Mouse (Mus musculus): ENCODE results near the gene Guk1. TPM values are rescaled to one million over a fixed set of nuclear protein-coding genes. Genes with fewer than 3 reads are reported as not detected.

The Guk1 gene
- 78.7 TPM for polyA plus RNA-seq (2021)

DNA sequence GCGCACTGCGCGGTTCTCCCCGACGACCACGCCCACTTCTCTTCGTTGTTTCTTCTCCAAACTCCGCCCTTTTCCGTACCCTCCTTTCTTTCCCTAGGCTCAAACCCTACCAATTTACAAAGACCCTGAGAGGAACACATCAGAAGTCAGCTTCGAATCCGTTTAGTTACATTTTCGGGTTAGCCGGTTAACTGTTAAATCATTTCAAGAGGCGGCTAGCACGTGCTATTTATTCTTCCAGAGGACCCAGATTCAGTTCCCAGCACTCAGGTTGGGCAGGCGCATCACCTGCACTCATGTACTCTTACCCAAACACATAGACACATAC lies at the start of gene Guk1:
TSS of gene Guk1 (minus strand) at position 154 of the 328 bp plus-strand sequence.
- in situ Hi-C loops (cut with MboI; ENCODE audit: low pct_unique_long_range_greater_than_20kb) = no loop called here
- TF ChIP-seq CTCF (IDR thresholded peaks at IDR 0.05) = no peak
- CTCF ChIA-PET = no interaction called here
- DNase-seq (ENCODE audit: low read depth, low spot score) (no peak), ATAC-seq (no peak)
- H3K27me3 ChIP-seq = no peaks in the 10 kb centered on the region
- POLR2A ChIA-PET = no interaction called here

DNA sequence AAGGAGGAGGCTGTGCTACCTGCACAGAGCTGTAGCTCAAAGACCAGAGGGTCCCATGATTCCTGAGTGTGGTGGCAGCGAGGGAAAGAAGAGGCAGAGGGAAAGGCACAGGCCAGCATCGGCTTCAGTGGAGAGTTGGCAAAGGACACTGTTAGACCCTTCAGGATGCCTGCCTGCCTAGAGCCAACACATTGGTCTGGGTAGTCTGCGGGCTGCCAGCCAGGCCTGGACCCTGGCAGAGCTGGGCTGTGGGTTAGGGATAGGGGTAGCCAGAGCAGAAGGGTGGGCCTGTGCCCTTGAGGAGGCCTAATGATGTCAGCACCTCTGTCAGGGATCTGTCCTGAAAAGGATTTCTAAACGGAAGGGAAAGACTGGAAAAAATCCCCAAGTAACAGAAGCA lies 47.8 kb upstream of the Guk1 start:
- ChIA-PET CTCF (interaction anchor here (2.3 kb wide), 1 partner anchor 8 kb away, joined by 5 read pairs; no protein-coding TSS in a partner anchor), POLR2A (no interaction called here)
- H3K27me3 ChIP-seq = no peaks in the 10 kb centered on the region
- no peak for TF ChIP-seq CTCF (IDR thresholded peaks at IDR 0.05)
- in situ Hi-C loops (cut with MboI; ENCODE audit: low pct_unique_long_range_greater_than_20kb) = no loop called here
- DNase-seq (ENCODE audit: low read depth, low spot score) (no peak), ATAC-seq (no peak)

DNA sequence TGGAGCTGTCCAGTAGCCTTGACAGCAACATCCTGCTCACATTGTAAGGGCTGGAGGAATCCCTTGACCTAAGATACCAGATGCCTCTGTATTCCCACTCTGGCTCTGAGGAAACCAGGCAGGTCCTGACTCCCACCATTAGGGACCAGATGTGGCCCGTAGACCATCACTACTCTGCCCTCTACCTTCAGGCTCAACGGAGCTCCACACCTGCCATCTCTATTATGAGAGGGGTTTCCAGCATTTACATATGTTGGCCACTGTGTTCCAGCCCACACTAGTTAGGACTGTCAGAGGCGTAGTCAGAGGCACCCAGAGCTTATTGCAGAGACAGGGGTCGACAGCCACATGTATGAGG lies 47.4 kb upstream of the Guk1 start:
- DNase-seq (ENCODE audit: low read depth, low spot score) (no peak), ATAC-seq (no peak)
- POLR2A ChIA-PET = no interaction called here
- TF ChIP-seq CTCF (IDR thresholded peaks at IDR 0.05) = no peak
- in situ Hi-C loops (cut with MboI; ENCODE audit: low pct_unique_long_range_greater_than_20kb) = no loop called here
- CTCF ChIA-PET = interaction anchor here (1.1 kb wide), 2 partner anchors 59 to 60 kb away, joined by 4 to 5 read pairs; no protein-coding TSS in a partner anchor
- H3K27me3 ChIP-seq = no peaks in the 10 kb centered on the region

DNA sequence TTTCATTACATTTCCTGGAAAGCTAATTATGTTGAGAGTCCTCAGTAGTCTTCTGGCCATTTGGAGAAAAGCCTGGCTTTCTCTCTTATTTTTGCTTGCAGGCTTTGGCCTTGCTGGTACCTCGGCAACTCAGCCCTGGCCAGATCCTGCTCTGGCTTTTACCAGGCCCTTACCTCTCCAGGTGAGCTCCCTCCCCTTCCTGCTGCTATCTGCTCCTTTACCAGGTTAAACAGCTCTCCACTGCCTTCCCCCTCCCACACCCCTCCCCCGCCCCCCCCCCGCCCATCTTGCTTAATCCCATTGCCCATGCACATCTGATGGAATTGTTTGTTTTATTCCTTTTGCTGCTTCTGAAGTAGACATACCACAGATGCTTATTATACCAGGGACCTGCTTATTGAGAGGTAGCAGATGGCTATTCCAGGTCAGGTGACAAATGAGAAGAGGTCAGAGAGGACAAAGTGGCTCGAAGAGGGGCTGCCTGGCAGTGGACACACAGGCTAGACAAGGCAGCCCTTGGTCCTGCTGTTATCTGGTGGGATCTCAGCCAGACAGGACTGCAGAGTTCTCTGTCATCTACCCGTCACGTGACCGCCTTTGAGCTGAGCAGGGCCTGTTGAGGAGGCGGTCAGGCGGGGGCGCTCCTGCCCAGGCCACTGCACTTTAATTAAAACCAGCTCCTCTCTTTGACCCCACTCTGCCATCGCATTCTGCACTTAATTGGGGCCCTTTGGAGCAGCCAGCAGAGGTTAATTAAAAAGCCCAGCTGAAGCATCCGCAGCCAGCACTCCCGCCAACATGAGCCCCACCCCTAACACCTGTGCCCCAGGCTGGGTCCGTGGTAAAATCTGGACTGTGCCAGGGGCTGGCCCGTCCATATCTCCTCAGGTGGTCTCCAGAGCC lies 46.8 kb upstream of the Guk1 start:
- DNase-seq (ENCODE audit: low read depth, low spot score) (no peak), ATAC-seq (no peak)
- ChIA-PET CTCF (interaction anchor here (1.1 kb wide), 2 partner anchors 59 to 61 kb away, joined by 4 to 5 read pairs; no protein-coding TSS in a partner anchor), POLR2A (no interaction called here)
- no peak for TF ChIP-seq CTCF (IDR thresholded peaks at IDR 0.05)
- in situ Hi-C loops (cut with MboI; ENCODE audit: low pct_unique_long_range_greater_than_20kb) = no loop called here
- H3K27me3 ChIP-seq = no peaks in the 10 kb centered on the region

DNA sequence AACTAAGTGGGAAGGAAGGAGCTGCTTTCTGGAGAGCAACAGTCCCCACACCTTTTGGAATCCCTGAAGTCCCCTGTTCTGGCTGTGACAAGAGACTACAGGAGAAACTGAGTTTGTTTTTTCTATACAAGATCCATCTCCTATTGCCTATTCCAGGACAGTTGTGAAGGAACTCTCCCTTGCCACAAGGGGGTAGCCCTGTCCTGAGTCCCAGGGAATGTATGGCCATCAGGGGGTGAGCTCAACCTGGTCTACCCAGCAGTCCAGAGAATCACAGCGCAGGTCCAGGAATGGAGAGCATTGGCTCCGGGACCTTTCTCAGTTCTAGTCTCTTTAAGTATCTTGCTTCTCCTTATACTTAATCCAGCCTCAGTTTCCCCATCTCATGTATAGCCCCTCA lies 40.8 kb upstream of the Guk1 start:
- ATAC-seq = no peak
- in situ Hi-C loops (cut with MboI; ENCODE audit: low pct_unique_long_range_greater_than_20kb) = loop anchor here (5.0 kb wide), 1 partner anchor 65 kb away; no protein-coding TSS in a partner anchor
- TF ChIP-seq CTCF (IDR thresholded peaks at IDR 0.05) = peak; percentile 45

DNA sequence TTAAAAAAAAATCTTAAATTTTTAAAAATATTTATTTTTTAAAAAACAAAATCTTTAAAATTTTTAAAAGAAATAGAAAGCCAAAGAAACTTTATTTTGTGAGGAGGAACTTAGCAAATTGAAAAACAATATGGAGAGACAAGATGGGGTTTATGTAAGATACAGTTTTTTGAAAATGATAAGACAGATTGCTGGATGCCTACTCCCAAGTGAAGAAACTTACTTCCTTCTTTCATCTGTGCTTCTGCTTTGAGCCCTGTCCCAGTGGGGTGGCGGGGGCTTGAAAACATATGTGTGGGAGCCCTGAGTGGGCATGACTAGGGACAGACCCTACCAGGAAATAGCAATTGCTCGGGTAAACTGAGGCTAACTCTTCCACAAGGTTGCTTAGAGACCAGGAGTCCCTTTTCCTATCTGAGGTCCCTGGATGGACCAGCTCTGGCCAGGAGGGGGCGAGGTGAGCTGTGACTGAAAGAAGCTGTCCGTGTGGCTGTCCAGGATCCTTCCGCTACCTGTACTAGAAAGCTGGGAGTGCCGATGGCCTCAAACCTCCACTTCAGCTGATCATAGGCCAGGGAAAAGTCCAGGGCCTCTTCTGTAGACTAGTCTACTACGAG lies 38.2 kb upstream of the Guk1 start:
- in situ Hi-C loops (cut with MboI; ENCODE audit: low pct_unique_long_range_greater_than_20kb) = loop anchor here (5.0 kb wide), 1 partner anchor 67 kb away; no protein-coding TSS in a partner anchor
- no peaks in the 10 kb centered on the region for H3K27me3 ChIP-seq
- POLR2A ChIA-PET = no interaction called here
- CTCF ChIA-PET = interaction anchor here (1.7 kb wide), 1 partner anchor 67 kb away, joined by 9 read pairs; no protein-coding TSS in a partner anchor
- DNase-seq (ENCODE audit: low read depth, low spot score) = no peak
- peak; percentile 87 for TF ChIP-seq CTCF (IDR thresholded peaks at IDR 0.05)
- no peak for ATAC-seq

More for the DNA sequence above, 40.8 kb upstream of the Guk1 start:
- ChIA-PET POLR2A (no interaction called here), CTCF (interaction anchor here (1.6 to 2.3 kb wide), 2 partner anchors 8 to 65 kb away, joined by 5 to 10 read pairs; no protein-coding TSS in a partner anchor)
- no peak for DNase-seq (ENCODE audit: low read depth, low spot score)
- no peaks in the 10 kb centered on the region for H3K27me3 ChIP-seq

DNA sequence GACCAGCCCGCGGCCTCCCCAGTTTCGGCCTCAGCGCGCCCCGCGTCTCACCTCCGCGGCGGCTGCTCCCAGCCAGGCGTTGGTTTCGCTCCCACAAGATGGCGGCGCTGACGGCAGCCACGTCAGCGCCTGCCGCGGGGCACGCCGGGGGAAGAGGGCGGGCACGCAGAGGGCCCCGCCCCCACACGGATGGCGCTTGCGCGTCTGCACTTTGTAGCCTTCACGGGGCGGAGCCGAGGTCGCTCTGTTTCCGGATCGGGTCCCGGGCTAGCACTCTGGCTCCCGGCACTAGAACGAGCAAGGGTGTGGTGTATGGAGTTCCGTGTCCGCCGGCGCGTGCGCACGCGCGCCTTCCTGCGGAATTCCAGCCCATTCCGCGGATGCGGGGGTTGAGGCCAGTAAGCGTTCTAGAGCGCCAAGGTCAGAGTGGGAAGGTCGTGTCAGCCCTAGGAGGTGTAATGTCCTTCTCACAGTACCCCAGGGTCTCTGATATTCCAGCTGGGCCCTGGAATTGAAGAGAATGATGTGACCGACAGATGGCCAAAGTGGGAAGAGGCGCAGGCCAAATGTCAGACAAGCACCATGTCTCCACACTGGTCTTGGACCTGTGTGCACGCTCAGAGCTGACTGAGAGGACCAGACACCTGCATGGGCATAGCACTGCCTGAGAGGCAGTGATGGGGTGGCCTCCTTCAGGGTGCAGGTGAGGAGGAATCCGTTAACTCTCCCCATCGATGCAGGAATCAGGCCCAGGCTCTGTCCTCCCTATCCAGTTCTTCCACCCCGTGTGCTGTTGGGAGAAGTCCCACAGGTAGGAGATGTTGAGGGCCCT lies 36.3 kb upstream of the Guk1 start, which contains the start of gene Arf1:
TSS of gene Arf1 (minus strand) at position 149 of the 832 bp plus-strand sequence.
- ChIA-PET CTCF (no interaction called here), POLR2A (interaction anchor here (0.6 to 1.9 kb wide), 3 partner anchors 9 to 270 kb away, joined by 3 to 6 read pairs (median 3); no protein-coding TSS in a partner anchor)
- DNase-seq (ENCODE audit: low read depth, low spot score) = peak; percentile 86

DNA sequence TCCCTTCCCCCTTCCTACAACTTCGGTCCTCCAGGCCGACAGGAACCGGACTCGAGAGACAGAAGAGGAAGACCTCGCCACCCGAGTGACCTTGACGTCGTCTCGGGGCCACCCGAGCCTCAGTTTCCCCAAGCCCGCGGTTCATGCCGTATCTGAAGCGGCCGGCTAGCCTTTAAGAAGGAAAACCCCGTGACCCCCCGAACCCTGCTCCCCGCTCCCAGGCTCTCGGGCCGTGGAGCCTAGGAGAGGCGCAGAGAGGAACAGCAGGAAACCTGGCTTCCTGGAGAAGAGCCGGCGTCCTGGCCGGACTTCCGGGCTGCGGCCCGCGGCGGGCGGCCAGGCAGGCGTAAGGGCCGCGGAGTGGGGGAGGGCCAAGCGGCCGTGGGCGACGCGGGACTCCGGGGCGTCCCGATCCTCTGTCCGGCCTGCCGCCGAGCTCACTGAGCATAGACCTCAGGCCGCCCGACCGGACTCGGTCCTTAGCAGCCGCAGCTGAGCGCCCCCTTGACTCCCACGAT lies 35.7 kb upstream of the Guk1 start:
- no peak for TF ChIP-seq CTCF (IDR thresholded peaks at IDR 0.05)
- DNase-seq (ENCODE audit: low read depth, low spot score) (no peak), ATAC-seq (peak; percentile 13)
- ChIA-PET CTCF (no interaction called here), POLR2A (interaction anchor here (0.6 to 1.9 kb wide), 3 partner anchors 9 to 271 kb away, joined by 3 to 6 read pairs (median 5); no protein-coding TSS in a partner anchor)
- no peaks in the 10 kb centered on the region for H3K27me3 ChIP-seq
- in situ Hi-C loops (cut with MboI; ENCODE audit: low pct_unique_long_range_greater_than_20kb) = loop anchor here (5.0 kb wide), 1 partner anchor 245 kb away; the partner anchor contains the start of gene Zfp867

More for the DNA sequence above, 36.3 kb upstream of the Guk1 start, which contains the start of gene Arf1:
- no peaks in the 10 kb centered on the region for H3K27me3 ChIP-seq
- TF ChIP-seq CTCF (IDR thresholded peaks at IDR 0.05) = no peak
- in situ Hi-C loops (cut with MboI; ENCODE audit: low pct_unique_long_range_greater_than_20kb) = loop anchor here (5.0 kb wide), 1 partner anchor 244 kb away; the partner anchor contains the start of gene Zfp867
- peak; percentile 76 for ATAC-seq

DNA sequence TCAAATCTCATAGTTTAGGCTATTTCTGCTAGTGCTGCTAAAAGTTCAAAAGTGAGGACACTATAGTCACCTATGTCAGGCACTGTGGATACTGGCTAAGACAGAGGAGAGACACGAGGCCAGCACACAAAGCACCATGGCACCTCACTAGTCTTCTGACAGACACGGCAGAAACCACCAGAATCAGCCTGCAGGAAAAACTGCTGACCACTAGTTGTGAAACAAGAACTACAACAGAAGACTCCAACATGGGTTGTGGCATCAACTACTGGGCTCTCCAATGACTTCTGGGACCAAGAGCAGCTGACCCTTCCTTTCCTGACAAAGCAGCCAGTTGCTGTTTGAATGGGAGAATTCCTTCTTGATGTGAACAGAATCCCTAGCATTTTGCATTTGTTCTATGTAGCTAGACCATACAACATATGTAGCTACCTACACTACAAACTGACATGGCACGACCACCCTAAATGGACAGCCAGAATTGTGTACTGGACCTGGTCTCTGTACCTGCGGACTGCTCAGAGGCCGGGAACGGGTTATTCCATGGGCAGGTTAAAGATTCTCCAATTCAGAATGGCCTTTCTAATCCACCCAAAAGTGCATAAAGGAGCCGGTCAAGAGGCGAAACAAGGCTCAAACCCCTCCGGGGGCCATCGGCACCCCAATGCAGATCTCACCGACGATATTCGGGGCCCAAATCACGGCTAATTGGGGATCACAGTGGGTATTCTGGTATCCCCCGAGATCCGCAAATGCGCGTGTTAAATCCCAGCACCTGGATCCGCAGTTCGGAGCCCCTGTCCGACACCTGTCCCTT lies 35.0 kb upstream of the Guk1 start:
- POLR2A ChIA-PET = interaction anchor here (0.6 to 0.8 kb wide), 4 partner anchors 20 to 272 kb away, joined by 3 to 5 read pairs (median 4); no protein-coding TSS in a partner anchor
- no peak for TF ChIP-seq CTCF (IDR thresholded peaks at IDR 0.05)
- H3K27me3 ChIP-seq = no peaks in the 10 kb centered on the region
- no peak for DNase-seq (ENCODE audit: low read depth, low spot score)
- in situ Hi-C loops (cut with MboI; ENCODE audit: low pct_unique_long_range_greater_than_20kb) = loop anchor here (5.0 kb wide), 1 partner anchor 245 kb away; the partner anchor contains the start of gene Zfp867
- ATAC-seq = no peak
- CTCF ChIA-PET = no interaction called here
